Mouse (Mus musculus) heart, embryonic 15.5 days (tissue): ENCODE results near the gene Prr12. TPM values are rescaled to one million over a fixed set of nuclear protein-coding genes. Genes with fewer than 3 reads are reported as not detected.
A peak's percentile ranks its signal among the peaks of the same experiment; 100 is the strongest.

ENCODE experiments used
- ATAC-seq: fragments of 200-750 bp; cut with Nextera tagmentation; replicated peaks from 2 replicates; pipeline ENCODE4 v1.8.0; 2017; ENCODE audit warnings: low read depth, moderate TSS enrichment; ENCODE audit not compliant: insufficient number of reproducible peaks, insufficient read depth, low FRiP score
- H3K27ac ChIP-seq: fragments of 300-500 bp; sonication (generic); 2 replicates; pipeline ENCODE4 v1.5.1; 2015; ENCODE audit warnings: mild to moderate bottlenecking, inconsistent platforms
- H3K27me3 ChIP-seq: fragments of 300-500 bp; sonication (generic); 2 replicates; pipeline ENCODE4 v1.6.1; 2015; ENCODE audit warnings: inconsistent platforms
- H3K36me3 ChIP-seq: fragments of 300-500 bp; sonication (generic); 2 replicates; pipeline ENCODE4 v1.6.1; 2015; ENCODE audit warnings: mild to moderate bottlenecking, inconsistent platforms
- H3K4me1 ChIP-seq: fragments of 300-500 bp; sonication (generic); replicated peaks from 2 replicates; pipeline ENCODE4 v1.6.1; 2015; ENCODE audit warnings: inconsistent platforms
- H3K4me2 ChIP-seq: fragments of 300-500 bp; sonication (generic); 2 replicates; pipeline ENCODE4 v1.6.1; 2015; ENCODE audit warnings: inconsistent platforms, mild to moderate bottlenecking, moderate library complexity
- H3K4me3 ChIP-seq: fragments of 300-500 bp; sonication (generic); 2 replicates; pipeline ENCODE4 v1.5.1; 2015; ENCODE audit warnings: mild to moderate bottlenecking, inconsistent platforms
- H3K9ac ChIP-seq: fragments of 300-500 bp; sonication (generic); 2 replicates; pipeline ENCODE4 v1.6.1; 2015; ENCODE audit warnings: mild to moderate bottlenecking, inconsistent platforms
- H3K9me3 ChIP-seq: fragments of 300-500 bp; sonication (generic); replicated peaks from 2 replicates; pipeline ENCODE4 v1.6.1; 2016; ENCODE audit warnings: inconsistent platforms
- WGBS: fragments of 180-500 bp; shearing (Covaris S2); methylation state at CpG from one replicate; pipeline ENCODE4 v1.1.7; 2015; ENCODE audit warnings: mixed read lengths; 5-methylcytosine and 5-hydroxymethylcytosine counted together
- polyA plus RNA-seq: library from polyadenylated mRNA; unstranded; fragments of >200 nt; fragmentation: Nextera tagmentation; extraction: Ambion mirVana; gene quantifications from 2 replicates; pipeline ENCODE4 v1.2.1, GENCODE M21; 2015

Gene Prr12
- polyA plus RNA-seq, 1 experiment from 2014 or later: 5.0 TPM

GRCm38 (mm10) chr7:45006503-45006902, 46.2 kb downstream of the Prr12 start:
- no peak overlapping the region for H3K4me2 ChIP-seq
- WGBS: 93% methylated on average over 12 of the region's 12 CpGs
- H3K4me1 ChIP-seq: peaks cover 10% of the 10 kb centered on the region
- no peaks in the 10 kb centered on the region for H3K9me3 ChIP-seq
- H3K4me3 ChIP-seq: no peak overlapping the region
- H3K27ac ChIP-seq: no peak overlapping the region
- no peak for ATAC-seq
- no peaks in the 10 kb centered on the region for H3K27me3 ChIP-seq
- peaks cover 94% of the 10 kb centered on the region for H3K36me3 ChIP-seq
- no peak overlapping the region for H3K9ac ChIP-seq

GRCm38 (mm10) chr7:45005321-45005992, 47.2 kb downstream of the Prr12 start:
- Histone ChIP-seq H3K4me3 (no peak overlapping the region), H3K27ac (no peak overlapping the region), H3K27me3 (no peaks in the 10 kb centered on the region), H3K9me3 (no peaks in the 10 kb centered on the region), H3K36me3 (peaks cover 97% of the 10 kb centered on the region), H3K4me2 (no peak overlapping the region), H3K4me1 (peaks cover 19% of the 10 kb centered on the region), H3K9ac (no peak overlapping the region)
- no peak for ATAC-seq
- WGBS: 78% methylated on average over 6 of the region's 6 CpGs

DNA sequence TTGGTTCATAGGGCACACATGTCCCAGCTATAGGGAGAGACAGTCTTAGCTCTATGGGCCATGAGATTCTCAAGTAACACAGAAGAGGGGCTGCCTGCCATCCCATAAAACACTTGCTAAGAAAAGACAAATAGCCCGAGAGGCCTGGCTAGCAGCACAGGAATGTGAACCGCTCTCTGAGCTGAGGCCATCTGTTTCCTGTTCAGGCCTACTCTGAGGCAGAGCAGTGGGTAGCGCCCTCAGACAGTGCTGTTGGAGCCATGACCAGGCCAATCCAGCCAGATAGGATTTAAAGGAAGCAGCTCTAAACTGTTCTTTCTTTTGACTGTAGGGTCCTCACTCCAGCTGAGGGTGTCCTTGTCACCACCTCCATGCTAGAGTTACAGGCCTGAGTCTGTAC, 48.1 kb downstream of the Prr12 start:
- no peaks in the 10 kb centered on the region for H3K9me3 ChIP-seq
- 62% methylated on average over 3 of the region's 3 CpGs for WGBS
- no peak overlapping the region for H3K9ac ChIP-seq
- peaks cover 27% of the 10 kb centered on the region for H3K4me1 ChIP-seq
- no peak overlapping the region for H3K4me2 ChIP-seq
- no peak for ATAC-seq
- peak overlapping the region; percentile 37; the same call in 1 of the 2 replicates for H3K27ac ChIP-seq
- H3K4me3 ChIP-seq: no peak overlapping the region
- no peaks in the 10 kb centered on the region for H3K27me3 ChIP-seq
- peaks cover 91% of the 10 kb centered on the region for H3K36me3 ChIP-seq

GRCm38 (mm10) chr7:45002440-45002839, 50.2 kb downstream of the Prr12 start:
- peaks cover 42% of the 10 kb centered on the region for H3K4me1 ChIP-seq
- H3K27ac ChIP-seq: no peak overlapping the region
- WGBS: 77% methylated on average over 7 of the region's 7 CpGs
- H3K4me2 ChIP-seq: no peak overlapping the region
- H3K27me3 ChIP-seq: no peaks in the 10 kb centered on the region
- no peak overlapping the region for H3K4me3 ChIP-seq
- no peak for ATAC-seq
- peaks cover 70% of the 10 kb centered on the region for H3K36me3 ChIP-seq
- H3K9ac ChIP-seq: no peak overlapping the region
- no peaks in the 10 kb centered on the region for H3K9me3 ChIP-seq

DNA sequence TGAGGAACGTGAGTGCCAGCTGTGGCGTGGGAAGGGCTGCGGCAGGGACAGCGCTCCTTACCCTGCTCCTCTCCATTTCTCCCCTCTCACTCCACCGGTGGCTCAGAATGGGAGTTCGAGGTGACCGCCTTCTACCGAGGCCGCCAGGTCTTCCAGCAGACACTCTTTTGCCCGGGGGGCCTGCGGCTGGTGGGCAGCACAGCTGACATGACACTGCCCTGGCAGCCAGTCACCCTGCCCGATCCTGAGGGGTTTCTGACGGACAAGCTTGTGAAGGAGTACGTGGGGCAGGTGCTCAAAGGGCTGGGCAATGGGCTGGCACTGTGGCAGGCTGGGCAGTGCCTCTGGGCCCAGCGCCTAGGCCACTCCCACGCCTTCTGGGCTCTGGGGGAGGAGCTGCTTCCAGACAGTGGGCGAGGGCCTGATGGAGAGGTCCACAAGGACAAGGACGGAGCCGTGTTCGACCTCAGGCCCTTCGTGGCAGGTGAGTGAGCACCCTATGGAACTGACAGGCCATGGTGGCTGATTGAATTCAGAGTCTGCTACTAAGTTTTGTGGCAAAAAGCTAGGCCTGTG, 52.1 kb downstream of the Prr12 start:
- Histone ChIP-seq H3K4me2 (no peak overlapping the region), H3K9me3 (no peaks in the 10 kb centered on the region), H3K27ac (no peak overlapping the region), H3K9ac (no peak overlapping the region), H3K4me3 (no peak overlapping the region), H3K27me3 (no peaks in the 10 kb centered on the region), H3K4me1 (peaks cover 52% of the 10 kb centered on the region), H3K36me3 (peaks cover 52% of the 10 kb centered on the region)
- no peak for ATAC-seq
- 76% methylated on average over 21 of the region's 21 CpGs for WGBS

DNA sequence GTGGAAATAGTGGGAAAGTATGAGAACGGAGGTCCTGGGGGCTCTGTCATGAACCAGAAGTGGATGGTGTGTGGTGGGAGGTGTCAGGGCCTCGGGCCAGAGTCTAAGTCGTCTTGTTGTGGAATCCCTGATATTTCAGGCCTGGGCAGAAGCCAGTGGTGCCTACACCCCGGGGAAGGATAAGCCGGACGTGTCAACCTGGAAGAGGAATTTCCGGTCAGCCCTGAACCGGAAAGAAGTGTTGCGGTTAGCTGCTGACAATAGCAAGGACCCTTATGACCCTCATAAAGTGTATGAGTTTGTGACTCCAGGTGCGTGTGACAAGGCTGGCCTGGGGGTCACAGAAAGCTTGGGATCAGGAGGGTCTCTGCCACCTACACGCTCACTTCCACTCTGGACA, 52.9 kb downstream of the Prr12 start:
- Histone ChIP-seq H3K9ac (no peak overlapping the region), H3K4me1 (peaks cover 48% of the 10 kb centered on the region), H3K36me3 (peaks cover 50% of the 10 kb centered on the region)

DNA sequence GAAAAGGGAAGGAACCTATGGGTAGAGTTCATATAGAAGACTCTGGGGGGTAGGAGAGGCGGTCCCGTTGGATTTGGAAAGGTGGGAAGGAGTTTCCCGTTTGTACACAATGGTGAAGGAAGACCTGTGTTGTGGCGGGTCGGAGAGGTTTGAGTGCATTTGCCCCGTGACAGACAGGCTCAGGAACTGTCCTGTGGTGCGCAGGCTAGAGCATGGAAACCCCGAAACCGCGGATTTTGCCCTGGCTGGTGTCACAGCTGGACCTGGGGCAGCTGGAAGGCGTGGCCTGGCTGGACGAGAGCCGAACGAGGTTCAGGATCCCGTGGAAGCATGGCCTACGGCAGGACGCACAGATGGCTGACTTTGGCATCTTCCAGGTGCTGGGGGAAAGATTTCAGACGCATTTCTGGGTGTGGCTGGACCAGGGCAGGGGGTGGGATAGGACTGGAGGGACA, 54.2 kb downstream of the Prr12 start, which contains the start of gene Bcl2l12:
Gene Bcl2l12, minus strand, starts transcription at position 212 of the 455 bp plus-strand sequence.
- Histone ChIP-seq H3K27ac (peak within 1 kb of the TSS; percentile 90), H3K4me1 (peaks cover 48% of the 10 kb centered on the region), H3K9ac (peak within 1 kb of the TSS; percentile 79), H3K4me3 (peak within 1 kb of the TSS; percentile 76), H3K27me3 (no peaks in the 10 kb centered on the region), H3K9me3 (no peaks in the 10 kb centered on the region), H3K4me2 (peak within 1 kb of the TSS; percentile 91), H3K36me3 (peaks cover 46% of the 10 kb centered on the region)
- ATAC-seq: no peak
- 2% methylated on average over 18 of the region's 18 CpGs for WGBS

More for the DNA sequence above, 52.9 kb downstream of the Prr12 start:
- ATAC-seq: no peak
- Histone ChIP-seq H3K9me3 (no peaks in the 10 kb centered on the region), H3K4me3 (no peak overlapping the region), H3K27me3 (no peaks in the 10 kb centered on the region), H3K4me2 (peak overlapping the region; percentile 91), H3K27ac (peak overlapping the region; percentile 45; the same call in 1 of the 2 replicates)
- 42% methylated on average over 11 of the region's 11 CpGs for WGBS

- ATAC-seq: peak; percentile 2; the same call in 1 of the 2 replicates
- 1% methylated on average over 15 of the region's 15 CpGs for WGBS
- H3K36me3 ChIP-seq: peaks cover 46% of the 10 kb centered on the region
These were observed 54.7 kb downstream of the Prr12 start for GRCm38 (mm10) chr7:44997940-44998428.

DNA sequence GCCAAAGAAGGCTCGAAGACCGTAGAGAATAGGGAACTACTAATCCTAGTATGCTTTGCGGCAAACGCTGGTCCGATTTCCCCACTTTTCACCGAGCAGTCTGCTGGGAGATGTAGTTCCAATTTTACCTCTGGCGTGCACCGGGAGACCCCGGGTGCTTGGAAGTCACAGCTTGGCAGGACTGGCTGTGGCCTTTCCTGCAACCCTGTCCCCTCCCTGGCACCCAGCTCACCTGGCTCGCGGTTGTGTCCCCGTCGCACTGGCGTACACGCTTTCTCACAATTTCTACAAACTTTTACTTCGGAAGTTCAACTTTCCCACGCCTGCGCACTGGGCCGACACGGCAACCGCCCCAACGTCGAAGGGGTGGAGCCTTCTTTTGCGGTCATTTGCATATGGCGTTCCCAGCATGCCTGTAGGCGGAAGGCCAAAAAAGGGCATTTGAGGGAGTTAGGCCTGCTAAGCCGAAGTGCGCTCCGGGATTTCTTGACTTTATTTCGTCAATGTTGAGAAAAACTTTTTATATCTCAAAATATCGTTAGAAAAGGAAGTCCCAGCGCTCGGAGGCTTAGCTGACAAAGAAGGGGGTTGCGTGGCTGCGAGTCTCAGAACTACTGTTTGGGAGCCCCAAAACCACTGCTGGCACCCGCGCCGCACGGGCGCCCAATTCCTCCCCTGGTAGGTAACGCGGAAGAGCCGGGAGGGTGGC, 55.3 kb downstream of the Prr12 start, which contains the start of gene Irf3:
Gene Irf3, plus strand, starts transcription at position 418 of the 709 bp plus-strand sequence.
- Histone ChIP-seq H3K27me3 (no peaks in the 10 kb centered on the region), H3K4me1 (peaks cover 48% of the 10 kb centered on the region), H3K9ac (peak within 1 kb of the TSS; percentile 79), H3K4me3 (peak within 1 kb of the TSS; percentile 76), H3K4me2 (peak within 1 kb of the TSS; percentile 91), H3K27ac (peak within 1 kb of the TSS; percentile 90), H3K9me3 (no peaks in the 10 kb centered on the region), H3K36me3 (peaks cover 46% of the 10 kb centered on the region)
- peak; percentile 88 for ATAC-seq
- under 1% methylated on average over 43 of the region's 43 CpGs for WGBS

More at GRCm38 (mm10) chr7:44997940-44998428, 54.7 kb downstream of the Prr12 start:
- no peaks in the 10 kb centered on the region for H3K27me3 ChIP-seq
- peak overlapping the region; percentile 76 for H3K4me3 ChIP-seq
- no peaks in the 10 kb centered on the region for H3K9me3 ChIP-seq
- peak overlapping the region; percentile 79 for H3K9ac ChIP-seq
- H3K27ac ChIP-seq: peak overlapping the region; percentile 90
- peaks cover 48% of the 10 kb centered on the region for H3K4me1 ChIP-seq
- H3K4me2 ChIP-seq: peak overlapping the region; percentile 91

DNA sequence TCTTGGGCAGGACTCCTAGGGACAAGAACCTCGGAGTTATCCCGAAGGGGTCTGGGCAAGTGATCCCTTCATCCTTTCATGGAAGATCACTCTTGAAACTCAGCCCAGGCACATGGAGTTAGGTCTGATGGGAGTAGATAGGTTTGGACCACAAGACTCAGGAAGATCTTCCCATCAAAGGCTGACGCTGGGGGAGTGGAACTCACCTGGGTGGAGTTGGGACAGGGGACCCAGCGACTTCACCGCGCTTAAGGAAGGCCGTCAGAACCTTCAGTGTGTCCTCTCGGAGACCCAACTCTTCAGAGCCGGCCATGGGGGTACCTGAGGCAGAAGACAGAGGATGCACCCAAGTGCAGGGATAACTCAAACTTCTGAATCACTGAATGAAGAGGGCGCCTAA, 56.0 kb downstream of the Prr12 start:
- H3K27me3 ChIP-seq: no peaks in the 10 kb centered on the region
- H3K4me1 ChIP-seq: peaks cover 45% of the 10 kb centered on the region
- peaks cover 45% of the 10 kb centered on the region for H3K36me3 ChIP-seq
- H3K9me3 ChIP-seq: no peaks in the 10 kb centered on the region
- 12% methylated on average over 10 of the region's 10 CpGs for WGBS
- H3K9ac ChIP-seq: peak overlapping the region; percentile 79
- H3K27ac ChIP-seq: peak overlapping the region; percentile 90
- ATAC-seq: no peak
- peak overlapping the region; percentile 91 for H3K4me2 ChIP-seq
- peak overlapping the region; percentile 76 for H3K4me3 ChIP-seq
